Mouse (Mus musculus) macrophage (primary cell): ENCODE measurements around the gene Ndufb7. TPM values are rescaled to one million over a fixed set of nuclear protein-coding genes. Genes with fewer than 3 reads are reported as not detected.

Experiments used
- H3K27ac ChIP-seq: fragments of 350-480 bp; formaldehyde crosslinking; 2 replicates; pipeline ENCODE4 v1.9.0; 2021
- H3K36me3 ChIP-seq: fragments of 350-480 bp; formaldehyde crosslinking; 2 replicates; pipeline ENCODE4 v1.9.0; 2021; ENCODE audit errors: inconsistent target
- H3K4me3 ChIP-seq: fragments of 350-480 bp; formaldehyde crosslinking; 2 replicates; pipeline ENCODE4 v1.9.0; 2021; ENCODE audit errors: inconsistent target
- H3K79me2 ChIP-seq: fragments of 350-480 bp; formaldehyde crosslinking; 2 replicates; pipeline ENCODE4 v1.9.0; 2021; ENCODE audit errors: inconsistent target
- WGBS: methylation state at CpG from one replicate; pipeline ENCODE4 v1.1.7; 2026; ENCODE audit warnings: inconsistent platforms; ENCODE audit not compliant: missing documents; 5-methylcytosine and 5-hydroxymethylcytosine counted together
- polyA plus RNA-seq: library from polyadenylated mRNA; stranded (reverse); fragments of 250-400 nt; gene quantifications from 3 replicates; pipeline ENCODE4 v1.2.4, GENCODE M21; 2018; ENCODE audit warnings: inconsistent platforms

Ndufb7 gene
- polyA plus RNA-seq, 1 experiment from 2014 or later, result 83.2 TPM

- Histone ChIP-seq H3K79me2 (peaks cover 46% of the 10 kb centered on the region), H3K27ac (peak within 1 kb of the TSS; percentile 60), H3K36me3 (peaks cover 25% of the 10 kb centered on the region), H3K4me3 (peak within 1 kb of the TSS; percentile 86)
- WGBS, result 1% methylated on average over 59 of the region's 69 CpGs
These were observed 41.4 kb downstream of the Ndufb7 start, which contains the start of the genes Tecr and Dnajb1 for GRCm38 (mm10) chr8:83607661-83608397. Gene Tecr, minus strand, starts transcription at chr8:83607971. Gene Dnajb1, plus strand, starts transcription at chr8:83608193.

DNA sequence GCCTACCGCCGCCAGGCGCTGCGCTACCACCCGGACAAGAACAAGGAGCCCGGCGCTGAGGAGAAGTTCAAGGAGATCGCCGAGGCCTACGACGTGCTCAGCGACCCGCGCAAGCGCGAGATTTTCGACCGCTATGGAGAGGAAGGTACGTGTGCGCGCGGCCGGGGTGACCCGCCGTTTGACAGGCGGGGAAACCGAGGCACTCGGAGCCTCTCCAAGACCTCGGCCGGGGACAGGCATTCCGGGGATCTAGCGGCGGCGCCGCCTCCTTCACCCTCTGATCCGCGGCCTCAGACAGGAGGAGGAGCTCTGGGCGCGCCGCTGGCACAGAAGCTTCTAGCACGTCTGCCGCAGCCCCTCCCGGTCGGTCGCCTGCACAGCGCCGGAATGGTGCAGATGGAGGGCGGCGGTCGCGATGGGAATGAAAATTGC lies 41.9 kb downstream of the Ndufb7 start:
- Histone ChIP-seq H3K79me2 (peaks cover 46% of the 10 kb centered on the region), H3K27ac (peak overlapping the region; percentile 33; the same call in 1 of the 2 replicates), H3K4me3 (peak overlapping the region; percentile 86), H3K36me3 (peaks cover 28% of the 10 kb centered on the region)
- WGBS, result under 1% methylated on average over 49 of the region's 51 CpGs

GRCm38 (mm10) chr8:83609086-83609485 lies 42.6 kb downstream of the Ndufb7 start:
- H3K36me3 ChIP-seq, result peaks cover 28% of the 10 kb centered on the region
- peak overlapping the region; percentile 10 for H3K27ac ChIP-seq
- H3K4me3 ChIP-seq, result peak overlapping the region; percentile 86
- 9% methylated on average over 9 of the region's 9 CpGs for WGBS
- peaks cover 46% of the 10 kb centered on the region for H3K79me2 ChIP-seq

DNA sequence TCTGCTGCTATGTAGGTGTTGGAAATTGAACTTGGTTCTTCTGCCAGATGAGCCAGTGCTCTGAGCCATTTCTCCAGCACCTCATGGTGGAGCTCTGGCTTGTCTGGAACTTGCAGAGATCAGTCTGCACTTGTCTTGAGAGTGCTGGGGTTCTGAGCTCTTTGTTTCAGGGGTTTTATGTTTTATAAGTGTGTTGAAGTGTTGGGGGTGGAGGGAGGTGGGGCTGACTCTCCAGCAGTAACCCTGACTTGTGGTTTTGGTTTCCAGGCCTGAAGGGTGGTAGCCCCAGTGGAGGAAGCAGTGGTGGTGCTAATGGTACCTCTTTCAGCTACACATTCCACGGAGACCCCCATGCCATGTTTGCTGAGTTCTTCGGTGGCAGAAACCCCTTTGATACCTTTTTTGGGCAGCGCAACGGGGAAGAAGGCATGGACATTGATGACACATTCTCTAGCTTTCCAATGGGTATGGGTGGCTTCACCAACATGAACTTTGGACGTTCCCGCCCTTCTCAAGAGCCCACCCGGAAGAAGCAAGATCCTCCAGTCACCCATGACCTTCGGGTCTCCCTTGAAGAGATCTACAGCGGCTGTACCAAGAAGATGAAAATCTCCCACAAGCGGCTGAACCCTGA lies 43.2 kb downstream of the Ndufb7 start:
- Histone ChIP-seq H3K27ac (peak overlapping the region; percentile 10), H3K4me3 (peak overlapping the region; percentile 86), H3K36me3 (peaks cover 28% of the 10 kb centered on the region), H3K79me2 (peaks cover 46% of the 10 kb centered on the region)
- WGBS, result 66% methylated on average over 10 of the region's 10 CpGs

DNA sequence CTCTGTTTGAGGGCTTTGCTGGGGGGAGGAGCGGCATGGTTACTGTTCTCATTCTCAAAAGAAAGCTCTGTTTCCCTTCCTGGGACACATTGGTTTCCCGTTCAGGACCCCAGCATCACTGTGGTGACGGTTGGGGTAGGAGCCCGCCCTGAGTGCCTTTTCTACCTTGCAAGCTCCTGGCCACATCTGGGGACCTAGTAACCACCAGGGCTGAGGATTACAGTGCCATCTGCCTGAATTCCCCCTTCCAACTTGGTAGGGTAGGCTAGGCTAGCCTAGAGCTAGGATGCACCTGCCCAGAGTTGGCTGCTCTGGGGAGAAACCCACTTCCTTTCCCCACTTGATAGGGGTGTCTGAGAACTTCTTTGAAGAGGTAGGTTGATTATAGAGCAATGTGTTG lies 45.5 kb downstream of the Ndufb7 start:
- Histone ChIP-seq H3K79me2 (peaks cover 32% of the 10 kb centered on the region), H3K36me3 (peaks cover 28% of the 10 kb centered on the region), H3K27ac (no peak overlapping the region), H3K4me3 (no peak overlapping the region)
- 88% methylated on average over 4 of the region's 4 CpGs for WGBS

- no peak overlapping the region for H3K4me3 ChIP-seq
- H3K27ac ChIP-seq, result no peak overlapping the region
- peaks cover 26% of the 10 kb centered on the region for H3K79me2 ChIP-seq
- H3K36me3 ChIP-seq, result peaks cover 28% of the 10 kb centered on the region
- WGBS, result 93% methylated on average over 4 of the region's 4 CpGs
These were observed 47.2 kb downstream of the Ndufb7 start for GRCm38 (mm10) chr8:83613695-83614094.

DNA sequence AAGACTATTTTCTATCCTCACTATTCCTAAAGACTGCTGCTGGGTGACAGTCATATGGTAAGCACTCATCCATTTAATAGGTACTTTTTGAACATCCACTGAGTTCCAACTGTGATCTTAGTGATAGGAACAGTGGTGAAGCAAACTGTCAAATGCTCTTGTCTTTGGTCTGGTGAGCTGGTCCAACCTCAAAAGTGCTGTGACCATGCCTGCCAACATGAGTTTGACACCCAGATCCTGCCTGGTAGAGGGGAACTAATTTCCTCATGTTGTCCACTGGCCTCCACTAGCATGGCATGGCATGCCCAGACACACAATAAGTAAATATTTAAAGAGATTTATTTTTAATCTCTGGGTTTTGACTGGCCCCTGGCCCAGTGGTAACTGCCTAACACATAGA lies 50.2 kb downstream of the Ndufb7 start:
- no peak overlapping the region for H3K4me3 ChIP-seq
- no peak overlapping the region for H3K27ac ChIP-seq
- peaks cover 15% of the 10 kb centered on the region for H3K36me3 ChIP-seq
- no peaks in the 10 kb centered on the region for H3K79me2 ChIP-seq

DNA sequence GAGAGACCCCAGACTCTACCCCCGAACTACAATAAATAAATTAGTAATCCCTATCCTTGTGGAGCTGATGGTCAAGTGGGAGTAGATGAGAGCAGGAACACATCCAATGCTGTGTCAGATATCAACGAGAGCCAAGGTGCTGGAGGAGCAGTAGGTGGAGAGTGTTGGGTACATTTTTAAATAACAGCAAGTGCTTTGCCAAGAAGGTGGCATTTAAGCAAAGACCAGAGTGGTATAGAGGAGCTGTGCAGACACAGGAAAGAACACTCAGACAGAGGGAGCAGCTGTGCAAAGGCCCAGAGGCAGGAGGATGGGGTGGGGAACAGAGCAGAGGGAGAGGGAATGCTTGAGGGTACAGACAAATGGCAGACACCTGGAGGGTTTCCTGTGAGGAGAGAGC lies 50.6 kb downstream of the Ndufb7 start:
- no peak overlapping the region for H3K27ac ChIP-seq
- peaks cover 10% of the 10 kb centered on the region for H3K36me3 ChIP-seq
- WGBS, result 96% methylated on average over 2 of the region's 2 CpGs
- no peaks in the 10 kb centered on the region for H3K79me2 ChIP-seq
- H3K4me3 ChIP-seq, result no peak overlapping the region

- Histone ChIP-seq H3K36me3 (no peaks in the 10 kb centered on the region), H3K27ac (no peak overlapping the region), H3K79me2 (no peaks in the 10 kb centered on the region), H3K4me3 (no peak overlapping the region)
- WGBS, result 100% methylated on average over 2 of the region's 2 CpGs
These were observed 52.1 kb downstream of the Ndufb7 start for GRCm38 (mm10) chr8:83618566-83618965.

GRCm38 (mm10) chr8:83619568-83620285 lies 53.3 kb downstream of the Ndufb7 start:
- no peaks in the 10 kb centered on the region for H3K79me2 ChIP-seq
- 96% methylated on average over 9 of the region's 9 CpGs for WGBS

More at GRCm38 (mm10) chr8:83619568-83620285, 53.3 kb downstream of the Ndufb7 start:
- Histone ChIP-seq H3K27ac (no peak overlapping the region), H3K4me3 (no peak overlapping the region), H3K36me3 (no peaks in the 10 kb centered on the region)

Other genes with a start within 250 kb of the Ndufb7 start
- gene Elmod2, start 234.2 kb upstream of the Ndufb7 start, polyA plus RNA-seq, result 10.1 to 17.8 TPM (median 13.6 TPM) in 3 replicates
- not detected in 3 replicates for gene Mgat4d, start 218.2 kb upstream of the Ndufb7 start, polyA plus RNA-seq
- not detected in 3 replicates for gene Clgn, start 176.8 kb upstream of the Ndufb7 start, polyA plus RNA-seq
- gene Scoc, start 108.3 kb upstream of the Ndufb7 start, polyA plus RNA-seq, result 44.9 to 115 TPM (median 73.0 TPM) in 3 replicates
- gene Olfr370, start 30.9 kb upstream of the Ndufb7 start, polyA plus RNA-seq, result not detected in 3 replicates
- 128 to 166 TPM (median 160 TPM) in 3 replicates for gene Tecr, start 41.3 kb downstream of the Ndufb7 start, polyA plus RNA-seq
- gene Dnajb1, start 41.5 kb downstream of the Ndufb7 start, polyA plus RNA-seq, result 13.5 to 19.5 TPM (median 18.1 TPM) in 3 replicates
- 61.6 to 92.5 TPM (median 64.4 TPM) in 3 replicates for gene Gipc1, start 86.0 kb downstream of the Ndufb7 start, polyA plus RNA-seq
- gene Ptger1, start 100.0 kb downstream of the Ndufb7 start, polyA plus RNA-seq, result 0.59 to 8.8 TPM (median 1.3 TPM) in 3 replicates
- 76.4 to 110 TPM (median 109 TPM) in 3 replicates for gene Pkn1, start 132.5 kb downstream of the Ndufb7 start, polyA plus RNA-seq
- gene Ddx39, start 148.5 kb downstream of the Ndufb7 start, polyA plus RNA-seq, result 12.5 to 63.9 TPM (median 26.0 TPM) in 3 replicates
- gene Adgre5, start 174.7 kb downstream of the Ndufb7 start, polyA plus RNA-seq, result 33.0 to 180 TPM (median 147 TPM) in 3 replicates